Mouse (Mus musculus): ENCODE measurements around the gene Comt.

Gene Comt

DNA sequence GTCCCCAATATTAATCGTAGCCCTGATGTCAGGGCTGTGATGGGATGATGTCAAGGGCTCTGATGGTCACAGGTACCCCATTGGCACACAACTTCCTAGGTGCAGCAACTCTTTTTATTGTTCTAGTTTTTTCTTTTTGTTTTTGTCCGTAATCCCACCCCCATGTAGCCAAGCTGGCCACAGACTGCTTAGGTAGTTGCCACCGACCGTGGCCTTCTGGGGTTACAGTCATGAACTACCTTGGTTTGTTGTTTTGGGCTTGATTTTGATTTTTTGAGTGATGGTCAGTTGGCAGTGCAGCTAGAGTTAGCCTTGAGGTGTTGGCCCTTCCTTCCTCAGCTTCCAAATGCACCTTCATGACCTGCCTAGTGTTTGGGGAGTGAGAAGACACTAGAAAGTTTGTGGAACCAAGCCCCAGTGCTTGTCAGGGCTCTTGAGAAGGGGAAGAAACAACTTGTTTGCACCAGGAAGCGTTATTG is at the start of gene Comt:
TSS of gene Comt (minus strand) at position 51 of the 479 bp plus-strand sequence.
- no peak for DNase-seq (ENCODE audit: low spot score in 2 of 2)

DNA sequence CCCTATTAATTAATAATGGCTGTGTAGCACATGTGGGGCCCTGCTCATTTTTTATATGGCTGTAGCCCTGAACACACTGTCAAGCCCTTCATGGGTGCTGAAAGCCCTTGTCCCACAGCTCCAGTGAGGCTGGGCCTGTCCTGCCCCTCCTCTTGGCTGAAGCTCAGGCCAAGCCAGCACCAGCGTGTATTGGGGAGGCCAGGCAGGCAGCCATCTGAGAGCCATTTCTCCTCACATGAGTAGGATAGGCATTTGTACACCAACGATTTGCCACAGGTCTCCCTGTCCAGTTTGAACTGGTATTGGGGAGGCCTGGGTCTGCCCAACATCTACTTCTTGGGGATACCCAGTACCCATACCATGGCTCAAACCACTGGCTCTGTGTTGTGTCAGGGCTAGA is 47.4 kb upstream of the Comt start:
- DNase-seq (ENCODE audit: low spot score in 2 of 2): no peak

DNA sequence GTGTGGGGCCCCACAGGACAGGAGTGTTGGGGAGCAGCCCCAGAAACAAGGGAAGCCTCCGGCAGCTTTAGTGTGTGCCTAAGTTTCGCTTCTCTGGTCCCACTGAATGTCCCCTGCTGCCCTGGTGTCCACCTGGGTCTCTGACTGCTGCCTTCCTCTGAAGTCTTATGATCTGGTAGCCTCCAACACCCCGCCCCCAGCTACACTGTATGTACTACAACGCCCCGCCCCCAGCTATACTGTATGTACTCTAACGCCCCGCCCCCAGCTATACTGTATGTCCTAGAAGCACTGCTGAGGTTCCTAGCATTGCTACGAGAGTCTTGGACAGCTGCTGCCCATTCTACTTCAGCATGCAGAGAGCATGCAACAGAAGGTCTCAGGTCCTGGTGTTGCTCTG is 46.3 kb upstream of the Comt start:
- no peak for DNase-seq (ENCODE audit: low spot score in 2 of 2)

DNA sequence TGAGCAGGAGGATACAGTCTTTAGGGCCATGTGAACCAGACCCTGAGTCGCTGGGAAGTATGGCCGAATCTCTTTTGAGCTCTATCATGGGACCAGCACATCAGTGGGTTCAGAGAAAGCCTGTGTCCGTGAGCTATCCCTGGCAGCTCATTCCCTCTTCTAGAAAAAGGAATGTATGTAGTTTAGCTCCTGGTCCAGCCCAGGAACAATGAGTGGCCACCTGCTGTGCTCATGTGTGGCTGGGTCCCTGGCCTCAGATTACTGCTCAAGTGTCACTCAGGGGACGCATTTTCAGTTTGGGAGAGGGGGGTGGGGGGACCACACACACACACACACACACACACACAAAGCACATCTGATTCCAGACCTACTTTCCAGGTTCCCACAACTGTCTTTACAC is 45.8 kb upstream of the Comt start:
- no peak for DNase-seq (ENCODE audit: low spot score in 2 of 2)

DNA sequence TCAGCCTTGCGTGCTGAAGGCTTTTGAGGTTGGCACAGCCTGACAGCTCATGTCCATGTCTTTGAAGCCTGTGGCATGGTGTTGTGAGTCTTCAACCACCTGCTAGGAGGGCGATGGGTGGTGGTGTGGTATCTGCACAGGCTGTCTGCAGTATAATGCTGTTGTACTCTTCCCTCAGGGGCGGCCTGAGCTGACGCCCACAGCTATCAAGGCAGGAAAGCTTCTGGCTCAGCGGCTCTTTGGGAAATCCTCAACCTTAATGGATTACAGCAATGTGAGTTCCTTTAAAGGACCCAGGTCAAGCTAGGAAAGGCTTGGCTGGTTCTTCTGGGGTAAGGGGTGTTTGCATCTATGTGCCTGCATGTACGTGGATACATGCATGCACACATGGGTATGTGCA is 45.3 kb upstream of the Comt start:
- no peak for DNase-seq (ENCODE audit: low spot score in 2 of 2)

DNA sequence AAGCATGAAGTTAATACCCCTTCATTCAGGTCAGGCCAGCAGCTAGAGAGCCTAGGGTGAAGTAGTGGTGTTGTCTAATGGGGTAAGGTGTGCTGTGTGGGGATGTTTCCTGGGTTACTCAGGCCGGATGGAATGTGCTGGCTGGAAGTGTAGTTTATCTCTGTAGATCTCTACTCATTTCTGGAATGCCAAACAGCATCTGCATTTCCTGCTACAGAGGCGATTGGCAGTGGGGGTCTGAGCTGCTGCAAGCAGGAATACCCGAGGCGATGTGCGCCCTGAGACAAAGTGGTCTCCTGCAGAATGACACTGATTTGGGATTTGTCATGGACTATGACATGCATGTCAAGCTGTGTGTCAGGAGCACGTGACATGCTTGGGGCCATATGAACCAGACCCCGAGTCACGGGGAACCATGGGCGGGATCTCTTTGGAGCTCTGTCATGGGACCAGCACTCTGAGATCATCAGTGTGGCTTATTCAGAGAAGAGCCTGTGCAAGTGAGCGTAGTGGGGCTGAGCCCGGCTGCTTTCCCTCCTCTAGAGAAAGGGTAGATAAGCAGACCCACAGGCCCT is 44.8 kb upstream of the Comt start:
- no peak for DNase-seq (ENCODE audit: low spot score in 2 of 2)

DNA sequence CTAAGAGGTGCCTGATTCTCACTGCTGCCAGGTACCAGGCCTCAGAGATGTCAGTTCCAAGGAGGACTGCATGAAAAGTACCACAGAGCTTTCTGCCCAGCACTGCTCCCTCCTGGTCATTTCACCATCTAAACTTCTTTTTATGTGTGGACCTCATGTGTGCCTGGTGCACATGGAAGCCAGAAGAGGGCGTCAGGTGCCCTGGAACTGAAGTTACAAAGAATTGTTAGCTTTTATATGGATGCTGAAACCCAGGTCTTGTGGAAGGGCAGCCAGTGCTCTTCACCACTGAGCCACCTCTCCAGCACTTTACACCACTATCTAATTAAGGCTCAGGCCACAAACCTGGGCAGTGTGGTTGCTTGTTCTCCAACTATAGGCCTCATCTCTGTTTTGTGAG is 44.2 kb upstream of the Comt start:
- no peak for DNase-seq (ENCODE audit: low spot score in 2 of 2)

DNA sequence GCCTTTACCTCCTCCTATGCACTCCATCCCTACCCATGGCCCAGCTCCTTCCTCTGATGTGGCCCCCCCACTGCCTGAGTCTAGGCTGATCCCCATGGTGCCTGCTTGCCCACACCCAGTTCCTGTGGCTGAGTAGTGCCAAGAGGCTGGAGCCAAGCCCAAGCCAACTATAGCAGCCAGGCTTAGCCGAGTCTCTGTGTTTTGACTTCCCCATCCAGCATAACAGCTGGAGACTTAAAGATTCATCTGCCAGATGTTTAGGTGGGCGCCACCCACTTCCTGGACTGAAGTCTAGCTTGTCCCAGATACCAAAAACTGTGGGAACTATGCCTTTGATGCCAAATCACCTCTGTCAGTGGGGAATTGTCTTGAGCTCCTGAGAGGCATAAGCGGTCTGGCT is 37.6 kb upstream of the Comt start:
- peak; percentile 63 to 84 for DNase-seq (ENCODE audit: low spot score in 2 of 2)

DNA sequence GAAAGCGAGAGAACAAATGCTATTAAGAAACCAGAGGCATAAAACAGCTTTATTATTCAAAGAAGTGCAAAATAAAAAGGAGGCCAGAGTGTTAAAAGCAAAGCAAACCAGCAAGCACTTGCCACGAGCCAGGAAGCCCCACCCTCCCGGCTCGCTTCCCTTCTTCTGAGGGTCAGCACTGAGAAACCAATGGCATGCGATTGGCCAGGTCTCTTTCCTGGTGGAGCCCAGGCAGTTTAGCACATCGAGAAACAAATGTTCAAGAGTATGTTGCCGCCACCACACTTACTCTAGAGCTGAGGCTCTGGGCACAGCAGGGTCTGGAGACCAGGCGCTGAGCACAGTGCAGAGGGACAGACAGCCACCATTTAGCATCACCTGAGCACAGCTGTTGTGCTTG is 35.9 kb upstream of the Comt start:
- DNase-seq (ENCODE audit: low spot score in 2 of 2): peak in 1 of 2 experiments; percentile 24

DNA sequence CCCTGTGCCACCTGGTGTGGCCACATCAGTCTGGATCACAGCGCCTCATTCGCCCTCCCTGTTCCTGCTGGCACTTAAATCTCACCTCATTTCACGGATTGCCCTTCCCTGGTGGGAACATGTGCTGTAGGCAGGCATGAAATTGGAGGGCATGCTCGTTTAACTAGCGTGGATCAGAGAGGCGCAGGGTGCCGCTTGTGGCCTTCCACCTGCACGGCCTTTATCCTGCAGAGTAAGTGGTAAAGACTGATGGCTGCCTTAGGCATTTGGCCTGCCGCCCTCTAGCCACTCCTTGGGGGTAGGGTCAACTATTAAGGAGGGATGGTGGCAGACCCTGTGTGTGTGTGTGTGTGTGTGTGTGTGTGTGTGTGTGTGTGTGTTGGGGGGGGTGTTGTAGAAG is 35.4 kb upstream of the Comt start:
- no peak for DNase-seq (ENCODE audit: low spot score in 2 of 2)

DNA sequence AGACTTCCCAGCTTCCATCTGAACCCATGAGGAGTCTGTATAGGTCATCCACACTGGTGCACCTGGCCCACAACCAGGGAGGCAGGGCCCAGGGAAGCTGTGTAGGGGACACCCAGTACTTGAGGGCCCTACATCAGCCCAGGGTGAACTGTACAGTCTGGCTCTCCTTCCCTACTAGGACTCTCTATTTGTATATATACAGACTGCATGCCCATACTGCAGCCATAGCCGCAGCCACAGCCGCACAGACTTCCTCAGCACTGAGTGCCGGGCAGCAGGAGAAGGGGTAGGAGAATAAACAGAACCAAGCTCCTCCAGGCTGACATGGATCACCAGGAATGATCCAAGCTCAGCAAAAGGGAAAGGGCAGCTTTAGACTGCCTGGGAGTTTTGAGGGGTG is 34.2 kb upstream of the Comt start:
- no peak for DNase-seq (ENCODE audit: low spot score in 2 of 2)

DNA sequence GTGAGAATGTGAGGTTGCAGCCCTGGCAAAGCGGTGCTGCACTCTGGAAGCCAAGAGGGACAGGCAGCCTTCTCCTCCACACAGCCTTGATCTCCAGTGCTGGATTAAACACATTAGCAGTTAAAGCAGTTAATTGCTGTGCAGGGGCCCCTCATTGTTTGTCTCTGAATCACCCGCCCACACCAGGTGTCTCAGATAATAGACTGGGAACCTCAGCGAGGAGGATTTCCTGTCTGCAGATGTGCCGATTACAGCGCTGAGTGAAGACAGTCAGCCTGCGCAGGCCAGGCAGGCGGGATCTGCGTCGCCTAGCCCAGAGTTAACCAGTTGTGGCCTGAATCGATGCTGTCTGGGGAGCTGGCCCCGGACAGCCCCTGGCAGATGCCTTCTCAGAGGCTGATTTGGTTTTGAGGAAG is 33.3 kb upstream of the Comt start:
- peak; percentile 38 to 66 for DNase-seq (ENCODE audit: low spot score in 2 of 2)

DNA sequence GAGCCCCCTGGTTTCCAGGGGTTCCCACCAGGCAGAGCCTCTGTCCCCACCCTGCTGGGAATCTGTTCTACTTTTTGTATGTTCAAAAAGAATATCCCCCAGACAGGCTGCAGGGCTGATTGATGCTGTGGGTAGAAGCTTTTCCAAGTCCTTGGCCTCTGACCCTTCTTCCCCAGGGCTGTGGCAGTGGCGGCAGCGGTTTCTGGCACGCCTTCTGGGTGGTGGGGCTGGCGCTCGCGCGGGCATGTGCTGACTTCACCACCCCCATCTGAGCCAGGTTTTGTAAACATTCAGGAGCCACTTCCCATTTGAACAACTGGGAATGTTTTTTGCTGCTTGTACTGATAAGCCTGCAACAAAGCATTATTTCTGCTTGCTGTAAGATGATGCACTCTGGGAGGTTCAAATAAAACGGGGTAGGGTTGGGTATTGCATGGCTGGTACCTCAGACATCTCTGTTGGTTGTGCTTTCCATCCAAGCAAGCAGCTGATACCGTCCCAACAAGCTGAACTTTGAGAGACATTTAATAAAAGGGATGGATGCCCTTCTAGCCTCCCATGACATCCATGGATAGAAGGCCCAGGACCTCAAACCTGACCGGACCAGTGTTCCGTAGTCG is 32.8 kb upstream of the Comt start:
- DNase-seq (ENCODE audit: low spot score in 2 of 2): no peak

DNA sequence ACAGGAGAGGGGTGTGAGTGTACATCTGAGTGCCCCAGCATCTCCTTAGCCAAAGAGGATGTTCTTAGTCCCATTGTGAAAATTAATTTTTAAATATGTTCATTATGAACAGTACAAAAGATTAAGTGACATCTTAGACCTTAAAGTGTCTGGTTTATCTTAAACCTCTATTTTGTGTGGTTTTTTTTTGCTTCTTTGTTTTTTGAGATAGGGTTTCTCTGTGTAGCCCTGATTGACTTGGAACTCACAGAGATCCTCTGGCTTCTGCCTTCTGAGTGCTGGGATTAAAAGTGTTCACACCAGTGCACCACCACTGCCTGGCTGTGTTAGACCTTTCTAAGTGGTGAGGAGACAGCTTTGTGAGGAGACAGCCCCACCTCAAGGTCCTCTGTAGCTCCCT is 32.0 kb upstream of the Comt start:
- no peak for DNase-seq (ENCODE audit: low spot score in 2 of 2)

DNA sequence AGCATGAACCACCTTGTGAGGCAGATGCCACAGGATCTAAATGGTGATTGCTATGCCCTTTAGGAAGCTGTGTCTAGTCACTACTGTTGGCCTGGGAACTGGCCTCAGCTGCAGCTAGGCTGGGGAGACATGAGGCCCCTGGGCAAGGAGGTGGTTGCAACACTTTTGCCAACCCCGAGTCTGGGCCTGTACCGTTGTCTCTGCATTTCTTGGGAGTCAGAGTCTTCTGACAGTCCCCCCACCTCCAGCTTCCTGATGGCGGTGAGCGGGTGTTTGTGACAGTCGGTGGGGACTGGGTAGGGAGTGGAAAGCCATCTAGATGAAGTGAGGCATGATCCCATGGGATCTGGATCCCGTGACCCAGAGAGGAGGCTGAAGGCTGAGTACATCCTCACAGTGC is 28.8 kb upstream of the Comt start:
- DNase-seq (ENCODE audit: low spot score in 2 of 2): no peak

DNA sequence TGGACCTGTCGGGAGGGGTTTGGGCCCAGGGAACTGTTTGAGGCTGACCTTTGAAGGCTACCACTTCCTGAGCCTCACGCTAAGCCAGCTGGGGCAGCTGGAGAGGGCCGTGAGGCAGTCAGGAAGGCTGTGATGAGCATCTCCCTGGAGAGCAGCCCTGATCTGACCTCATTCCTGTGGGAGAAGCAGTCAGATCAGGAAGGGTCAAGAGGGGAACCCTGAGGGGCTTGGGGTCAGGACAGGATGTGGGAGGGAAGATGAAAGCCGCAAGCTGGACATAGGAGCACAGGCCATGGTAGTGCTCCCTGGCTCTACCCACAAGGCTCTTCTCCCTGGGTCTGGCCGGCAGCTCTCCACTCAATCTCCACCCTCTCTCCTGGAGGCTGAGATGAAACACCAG is 27.2 kb upstream of the Comt start:
- DNase-seq (ENCODE audit: low spot score in 2 of 2): peak in 1 of 2 experiments; percentile 11

DNA sequence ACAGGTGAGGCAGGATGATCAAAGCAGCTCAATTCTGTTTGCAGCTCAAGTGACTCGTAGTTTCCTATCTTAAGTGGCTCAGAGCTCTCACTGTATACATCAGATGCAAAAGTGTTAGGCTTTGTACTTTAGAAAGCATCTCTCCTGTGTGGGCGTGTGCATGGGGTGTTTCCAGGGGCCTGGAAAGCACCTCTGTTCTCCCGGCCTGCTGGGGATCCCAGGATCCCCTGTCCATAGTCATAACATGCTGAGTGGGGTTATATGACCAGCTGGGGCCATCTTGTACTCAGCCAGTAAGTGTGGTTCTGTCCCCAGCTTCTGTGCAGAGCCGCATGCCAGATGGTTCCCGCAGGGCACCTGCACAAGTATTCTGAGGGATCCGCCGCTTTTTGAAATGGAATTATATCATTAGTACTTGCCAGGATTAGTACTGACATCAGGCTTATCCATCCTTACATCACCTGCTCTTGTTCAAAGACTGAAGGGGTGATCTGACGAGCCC is 25.8 kb upstream of the Comt start:
- DNase-seq (ENCODE audit: low spot score in 2 of 2): no peak

DNA sequence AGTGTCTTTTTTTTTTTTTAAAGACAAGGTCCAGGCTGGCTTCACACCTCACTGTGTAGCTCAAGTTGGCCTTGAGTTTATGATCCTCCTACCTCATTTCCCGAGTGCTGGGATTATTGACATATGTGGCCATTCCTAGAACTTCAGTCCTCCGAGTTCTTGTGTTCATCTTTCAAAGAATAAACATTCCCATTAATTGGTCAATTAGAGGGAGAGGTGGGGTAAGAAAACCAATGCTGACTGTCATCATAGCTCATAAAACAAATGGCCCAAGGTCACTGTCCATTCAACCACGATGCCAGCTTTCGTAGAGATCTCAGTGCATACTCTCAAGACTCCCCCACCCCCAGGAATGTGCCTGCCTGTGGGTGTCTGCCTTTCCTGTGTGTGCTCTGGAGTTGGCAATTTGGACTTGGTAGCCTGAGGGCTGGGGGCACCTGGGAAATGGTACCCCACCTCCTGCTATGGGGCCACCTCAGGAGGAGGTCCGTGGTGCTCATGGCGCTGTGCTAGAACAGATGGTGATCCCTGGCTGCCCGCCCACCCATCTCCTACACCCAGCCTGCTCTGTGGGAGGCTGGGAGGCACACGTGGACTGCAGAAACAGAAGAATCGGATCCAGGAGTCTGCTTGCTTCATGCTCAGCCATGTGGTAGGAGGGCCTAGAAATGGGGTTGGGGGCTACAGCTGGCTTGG is 25.0 kb upstream of the Comt start:
- DNase-seq (ENCODE audit: low spot score in 2 of 2): no peak

DNA sequence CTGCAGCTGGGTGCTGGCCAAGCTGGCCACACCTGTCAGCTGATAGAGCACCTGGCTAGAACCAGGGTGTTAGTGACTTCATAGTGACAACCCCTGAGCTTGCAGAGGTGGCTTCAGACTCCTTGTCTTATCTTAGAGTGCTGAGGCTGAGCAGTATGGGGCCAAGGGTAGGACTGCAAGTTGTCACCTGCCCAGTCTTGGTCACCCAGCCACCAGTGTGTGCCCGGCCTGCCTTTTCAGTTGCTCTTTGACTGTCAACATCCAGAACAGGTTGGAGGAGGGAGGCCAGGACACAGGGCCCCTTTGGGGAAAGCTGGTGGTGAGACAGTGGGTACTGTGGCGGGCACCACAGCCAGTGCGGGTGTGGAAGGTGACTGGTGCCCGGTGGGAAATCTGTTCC is 22.4 kb upstream of the Comt start:
- no peak for DNase-seq (ENCODE audit: low spot score in 2 of 2)

DNA sequence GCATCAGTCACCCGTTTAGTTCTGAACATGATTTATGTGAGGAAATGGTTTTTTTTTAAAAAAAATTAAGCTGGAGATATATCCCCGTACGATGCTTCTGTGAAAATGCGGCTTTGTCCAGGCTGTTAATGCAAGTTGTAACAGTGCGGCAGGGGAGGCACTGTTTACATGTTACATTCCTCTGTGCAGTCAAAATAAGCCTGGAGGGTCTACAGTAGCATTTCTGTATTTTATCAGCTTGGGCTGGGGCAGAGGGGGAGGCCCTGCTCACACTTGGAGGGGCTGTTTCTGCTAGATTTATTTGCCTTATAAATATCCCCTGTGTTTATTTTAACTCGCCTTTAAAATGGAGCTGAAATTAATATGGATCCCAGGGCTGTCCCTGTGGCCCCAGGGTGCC is 21.5 kb upstream of the Comt start:
- no peak for DNase-seq (ENCODE audit: low spot score in 2 of 2)

DNA sequence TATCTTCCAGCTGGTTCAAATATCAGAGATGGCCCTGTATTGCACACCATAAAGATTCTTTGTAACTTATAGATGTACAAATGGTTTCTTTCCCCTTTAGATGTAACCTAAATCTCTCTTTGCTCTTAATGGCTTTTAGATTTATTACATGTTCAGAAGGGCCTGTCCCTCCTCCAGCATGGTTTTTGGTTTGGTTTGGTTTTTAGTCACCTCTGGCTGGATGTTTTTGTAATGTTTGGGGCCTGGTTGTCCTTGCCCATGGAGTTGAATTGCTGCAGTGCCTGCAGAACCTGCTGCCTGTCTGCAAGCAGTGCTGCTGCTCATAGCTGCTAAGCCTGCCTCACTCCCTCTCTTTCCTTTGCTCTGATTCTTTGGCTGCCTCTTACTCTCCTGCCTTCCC is 20.6 kb upstream of the Comt start:
- no peak for DNase-seq (ENCODE audit: low spot score in 2 of 2)

DNA sequence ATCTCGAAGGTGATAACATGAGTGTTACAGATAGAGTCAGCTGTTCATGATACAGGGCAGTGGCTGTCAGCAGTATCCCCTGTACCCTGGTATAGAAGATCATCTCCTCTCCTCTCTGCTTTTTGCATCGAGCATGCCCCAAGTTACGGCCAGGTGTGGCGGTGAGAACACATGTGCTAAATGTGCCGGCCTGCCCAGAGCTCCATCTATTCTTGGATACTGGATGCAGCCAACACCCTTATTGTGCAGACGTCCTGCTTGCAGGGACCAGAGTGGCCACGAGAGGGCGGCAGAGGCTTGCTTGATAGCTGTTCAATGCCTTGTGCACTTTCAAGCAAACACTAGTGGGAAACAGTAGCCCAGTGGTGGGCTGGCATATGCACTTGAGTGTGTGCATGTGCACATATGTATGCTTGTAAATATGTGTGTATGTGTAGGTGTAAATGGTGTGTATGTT is 16.8 kb upstream of the Comt start:
- DNase-seq (ENCODE audit: low spot score in 2 of 2): peak; percentile 77 to 93

DNA sequence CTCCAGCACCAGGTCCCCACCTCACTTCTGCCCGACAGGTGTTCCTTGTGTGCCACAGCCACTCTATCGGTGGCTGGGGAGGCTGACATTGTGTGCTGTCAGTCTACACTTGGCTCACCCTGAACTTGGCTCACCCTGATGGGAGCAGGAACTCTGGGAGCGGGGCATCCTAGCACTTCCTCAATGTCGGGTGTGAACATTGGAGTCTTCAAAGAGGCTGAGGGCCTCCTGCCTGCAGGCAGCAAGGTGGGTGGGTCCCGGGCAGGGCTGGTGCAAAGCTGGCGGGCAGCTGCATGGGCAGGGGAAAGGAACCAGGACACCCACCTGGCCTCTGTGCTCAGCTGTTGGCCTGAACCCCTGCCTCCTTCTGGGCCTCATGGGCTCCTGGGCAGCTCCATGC is 9.5 kb upstream of the Comt start:
- DNase-seq (ENCODE audit: low spot score in 2 of 2): no peak

All from heart, adult 9 months (tissue).